Mouse (Mus musculus) ES-Bruce4 (cell line): ENCODE data around the gene Wdfy3.

Experiments used
- CTCF ChIP-seq: IDR thresholded peaks from one replicate; pipeline ENCODE4 v1.8.1; 2011; ENCODE audit warnings: low read depth, low read length
- POLR2A ChIP-seq: IDR thresholded peaks from one replicate; pipeline ENCODE4 v1.8.1; 2011; ENCODE audit warnings: low read length; ENCODE audit not compliant: insufficient read depth

GRCm38 (mm10) chr5:101967832-101968152, 101.9 kb downstream of the Wdfy3 start:
- no peak for TF ChIP-seq CTCF
- TF ChIP-seq POLR2A: no peak
